Mouse (Mus musculus) olfactory bulb, adult 2 months (tissue): ENCODE measurements around the gene Gm128.

Experiments
- CTCF ChIP-seq: fragments of 200-500 bp; IDR thresholded peaks from 2 replicates; pipeline ENCODE4 v1.5.1; 2012; ENCODE audit warnings: low read depth, mild to moderate bottlenecking, low read length, moderate library complexity; ENCODE audit not compliant: insufficient read depth
- POLR2A ChIP-seq: fragments of 200-500 bp; IDR thresholded peaks from 2 replicates; pipeline ENCODE4 v1.6.1; 2012; ENCODE audit warnings: mild to moderate bottlenecking, low read depth, low read length, moderate library complexity; ENCODE audit not compliant: insufficient read depth

DNA sequence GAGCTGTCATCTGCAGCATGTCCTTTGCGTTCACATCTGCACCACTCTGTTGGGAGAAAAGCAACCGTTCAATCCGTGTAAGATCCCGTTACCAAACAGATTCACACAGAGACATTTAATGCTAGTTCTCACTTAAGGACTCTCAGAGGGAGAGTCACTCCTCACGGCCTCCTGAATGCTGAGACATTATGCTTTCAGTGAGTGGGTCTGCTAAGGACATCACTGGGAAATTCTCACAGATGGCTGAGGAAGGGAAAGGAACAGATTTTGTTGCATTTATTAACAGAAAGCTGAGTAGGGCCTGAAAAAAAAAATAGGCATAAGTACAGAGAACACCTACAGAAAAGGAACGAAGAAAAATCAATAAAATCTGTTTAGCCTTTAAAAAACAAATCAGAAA, 37.5 kb downstream of the Gm128 start:
- TF ChIP-seq CTCF: no peak
- TF ChIP-seq POLR2A: no peak
